Mouse (Mus musculus): Measurements from ENCODE around the gene Mrps7.

Gene Mrps7

GRCm38 (mm10) chr11:115603476-115604303, at the start of gene Mrps7, which contains the start of gene Gga3:
Mrps7 (plus strand) TSS chr11:115603925.
Gga3 (minus strand) TSS chr11:115604051.
- peak; percentile 92 for DNase-seq

- DNase-seq = no peak
These were observed 48.0 kb upstream of the Mrps7 start for GRCm38 (mm10) chr11:115555717-115556116.

GRCm38 (mm10) chr11:115563406-115563805, 40.3 kb upstream of the Mrps7 start:
- no peak for DNase-seq

- DNase-seq = peak; percentile 93
These were observed 39.5 kb upstream of the Mrps7 start, which contains the start of gene Nup85 for GRCm38 (mm10) chr11:115564064-115564809. Nup85 (plus strand) TSS chr11:115564434.

GRCm38 (mm10) chr11:115564961-115565360, 38.8 kb upstream of the Mrps7 start:
- no peak for DNase-seq

- no peak for DNase-seq
These were observed 24.6 kb upstream of the Mrps7 start for GRCm38 (mm10) chr11:115579080-115579479.

GRCm38 (mm10) chr11:115582913-115583606, 20.7 kb upstream of the Mrps7 start:
- no peak for DNase-seq

GRCm38 (mm10) chr11:115584376-115585073, 19.2 kb upstream of the Mrps7 start:
- DNase-seq = no peak

- no peak for DNase-seq
These were observed 18.1 kb upstream of the Mrps7 start for GRCm38 (mm10) chr11:115585573-115586100.

GRCm38 (mm10) chr11:115586403-115586802, 17.3 kb upstream of the Mrps7 start:
- DNase-seq = no peak

GRCm38 (mm10) chr11:115587984-115588383, 15.7 kb upstream of the Mrps7 start:
- DNase-seq = no peak

GRCm38 (mm10) chr11:115590526-115591075, 13.1 kb upstream of the Mrps7 start:
- no peak for DNase-seq

GRCm38 (mm10) chr11:115595209-115595608, 8.5 kb upstream of the Mrps7 start:
- DNase-seq = no peak

- DNase-seq = no peak
These were observed 5.4 kb upstream of the Mrps7 start for GRCm38 (mm10) chr11:115598309-115598708.

- DNase-seq = peak; percentile 36
These were observed 4.0 kb upstream of the Mrps7 start for GRCm38 (mm10) chr11:115599722-115600121.

- no peak for DNase-seq
These were observed 3.0 kb upstream of the Mrps7 start for GRCm38 (mm10) chr11:115600743-115601142.

GRCm38 (mm10) chr11:115601174-115601573, 2.6 kb upstream of the Mrps7 start:
- DNase-seq = no peak

- no peak for DNase-seq
These were observed 623 bp upstream of the Mrps7 start for GRCm38 (mm10) chr11:115603128-115603475.

- DNase-seq = no peak
These were observed 575 bp downstream of the Mrps7 start for GRCm38 (mm10) chr11:115604304-115604696.

GRCm38 (mm10) chr11:115606733-115607132, 3.0 kb downstream of the Mrps7 start:
- DNase-seq = no peak

- DNase-seq = peak; percentile 23
These were observed 5.0 kb downstream of the Mrps7 start for GRCm38 (mm10) chr11:115608421-115609399.
